Mouse (Mus musculus) spleen, adult 2 months (tissue): ENCODE data around the gene Grrp1.

Experiments used
- CTCF ChIP-seq: fragments of 200-500 bp; IDR thresholded peaks from 2 replicates; pipeline ENCODE4 v1.5.1; 2011; ENCODE audit warnings: mild to moderate bottlenecking, inconsistent platforms; ENCODE audit not compliant: insufficient read depth, insufficient read length, insufficient replicate concordance; ENCODE audit errors: extremely low read depth
- POLR2A ChIP-seq: fragments of 200-500 bp; IDR thresholded peaks from 2 replicates; pipeline ENCODE4 v1.6.1; 2011; ENCODE audit warnings: low read depth, low read length, inconsistent platforms

DNA sequence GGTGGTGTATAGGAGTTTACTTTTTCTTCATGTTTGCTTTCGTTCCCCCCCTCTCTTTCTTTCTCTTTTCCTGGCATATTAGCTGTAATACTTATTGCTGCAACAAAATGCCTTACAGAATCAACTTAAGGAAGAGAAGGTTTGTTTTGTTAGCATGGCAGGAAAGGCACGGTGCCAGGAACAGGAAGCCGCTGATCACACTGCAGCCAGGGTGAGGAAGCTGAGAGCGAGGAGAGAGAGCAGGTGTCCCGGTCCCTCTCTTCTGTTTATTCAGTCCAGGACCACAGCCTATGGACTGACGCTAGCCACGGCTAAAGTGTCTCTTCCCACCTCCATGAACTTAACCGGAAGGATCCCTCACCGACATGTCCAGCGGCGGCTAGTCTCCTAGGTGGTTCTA is 4.4 kb upstream of the Grrp1 start:
- TF ChIP-seq CTCF (no peak), POLR2A (no peak)
